Comparison of ENCODE assay signal across 16 mouse cellular contexts in genomic region chr2:8546116-8546515, GRCm38 (mm10).
"Had no signal": no experiment of that assay in that cellular context is flagged by ENCODE, and none has a peak within 500 bp of the region (broad histone marks: within the 10 kb centered on the region; RNA-seq: fewer than 3 reads in every experiment).

No protein-coding gene starts in this region.

- H3K9me3 ChIP-seq: liver, embryonic 13.5 days; lung, embryonic 15.5 days; stomach, embryonic 15.5 days had no signal

- DNase-seq: kidney, adult 2 months; kidney, postnatal 25 days; layer of hippocampus, adult 9-11 months; liver, embryonic 13.5 days; lung, postnatal 14 days; lung, postnatal 4 days; midbrain, embryonic 14.5 days; retina, postnatal 1 day; right cerebral cortex, postnatal 25 days; spleen, adult 18-20 months; thymus, postnatal 25 days had no signal

- H3K27me3 ChIP-seq: liver, embryonic 13.5 days; lung, embryonic 15.5 days; stomach, embryonic 15.5 days had no signal

- H3K27ac ChIP-seq: kidney, postnatal 0 days; layer of hippocampus, adult 2 months; liver, embryonic 13.5 days; lung, embryonic 15.5 days; stomach, embryonic 15.5 days had no signal

- H3K9ac ChIP-seq: liver, embryonic 13.5 days; lung, embryonic 15.5 days; stomach, embryonic 15.5 days had no signal

- H3K4me2 ChIP-seq: liver, embryonic 13.5 days; lung, embryonic 15.5 days; midbrain, embryonic 11.5 days; stomach, embryonic 15.5 days had no signal

- H3K36me3 ChIP-seq: liver, embryonic 13.5 days; lung, embryonic 15.5 days; stomach, embryonic 15.5 days had no signal

- H3K4me1 ChIP-seq: liver, embryonic 13.5 days; lung, embryonic 15.5 days; stomach, embryonic 15.5 days had no signal

- H3K4me3 ChIP-seq: layer of hippocampus, adult 2 months; liver, embryonic 13.5 days; lung, embryonic 15.5 days; stomach, embryonic 15.5 days had no signal
